Mouse (Mus musculus) layer of hippocampus, postnatal 10 days (tissue): ENCODE data around the gene Nrip2. TPM values are rescaled to one million over a fixed set of nuclear protein-coding genes. Genes with fewer than 3 reads are reported as not detected.

Source experiments
- DNase-seq, 2 experiments: peaks; one replicate each; pipeline ENCODE4 v3.0.0; 2021; ENCODE audit warnings: low spot score in 2 of 2
- total RNA-seq, 2 experiments: library from RNA; stranded (reverse); gene quantifications; 2 replicates each; pipeline ENCODE4 v1.2.3; 2021

Nrip2 gene
- total RNA-seq, 2 experiments from 2014 or later: 5.2 to 5.3 TPM

GRCm38 (mm10) chr6:128436356-128437005 is 37.4 kb downstream of the Nrip2 start:
- DNase-seq: no peak

- no peak for DNase-seq
Observed at GRCm38 (mm10) chr6:128437288-128437687, 38.2 kb downstream of the Nrip2 start.

- DNase-seq: peak; percentile 67 to 76
Observed at GRCm38 (mm10) chr6:128437731-128438316, 38.7 kb downstream of the Nrip2 start.

GRCm38 (mm10) chr6:128438317-128438870 is 39.3 kb downstream of the Nrip2 start, which contains the start of gene Fkbp4:
Gene Fkbp4 (minus strand): TSS chr6:128438677.
- DNase-seq: peak; percentile 88 to 94

GRCm38 (mm10) chr6:128438871-128439341 is 39.8 kb downstream of the Nrip2 start:
- DNase-seq: no peak

GRCm38 (mm10) chr6:128440238-128440637 is 41.1 kb downstream of the Nrip2 start:
- DNase-seq: no peak

- DNase-seq: peak; percentile 54 to 65
Observed at GRCm38 (mm10) chr6:128445761-128446535, 46.9 kb downstream of the Nrip2 start.

GRCm38 (mm10) chr6:128447063-128447462 is 48.0 kb downstream of the Nrip2 start:
- no peak for DNase-seq

- DNase-seq: no peak
Observed at GRCm38 (mm10) chr6:128455835-128456605, 56.9 kb downstream of the Nrip2 start.

GRCm38 (mm10) chr6:128457186-128457585 is 58.1 kb downstream of the Nrip2 start:
- no peak for DNase-seq

- no peak for DNase-seq
Observed at GRCm38 (mm10) chr6:128460321-128460720, 61.2 kb downstream of the Nrip2 start.

- no peak for DNase-seq
Observed at GRCm38 (mm10) chr6:128460729-128461503, 61.8 kb downstream of the Nrip2 start.

GRCm38 (mm10) chr6:128461606-128462005 is 62.5 kb downstream of the Nrip2 start:
- DNase-seq: no peak

- DNase-seq: no peak
Observed at GRCm38 (mm10) chr6:128464996-128465395, 65.9 kb downstream of the Nrip2 start.

Other genes with a start within 250 kb of the Nrip2 start
- under 1 TPM; 0.82 to 0.91 TPM for gene Tead4, start 98.5 kb upstream of the Nrip2 start, total RNA-seq
- 10 to 100 TPM; 23.2 to 24.2 TPM for gene Tulp3, start 43.4 kb upstream of the Nrip2 start, total RNA-seq
- 10 to 100 TPM; 21.8 to 22.6 TPM for gene Rhno1, start 36.4 kb upstream of the Nrip2 start, total RNA-seq
- 1 to 10 TPM; 5.8 to 7.9 TPM for gene Foxm1, start 36.3 kb upstream of the Nrip2 start, total RNA-seq
- not detected for gene Tex52, start 23.8 kb upstream of the Nrip2 start, total RNA-seq
- 1 to 10 TPM in 1 of 2 experiments, not detected in 1; 1.3 TPM for gene Gm44596, start 23.8 kb upstream of the Nrip2 start, total RNA-seq
- gene Itfg2, start 25.6 kb downstream of the Nrip2 start, total RNA-seq: 10 to 100 TPM; 21.9 to 23.8 TPM
- 100 to 1,000 TPM; 117 to 118 TPM for gene Fkbp4, start 39.4 kb downstream of the Nrip2 start, total RNA-seq
- gene Pzp, start 127.4 kb downstream of the Nrip2 start, total RNA-seq: not detected
- 10 to 100 TPM in 1 of 2 experiments, 1 to 10 TPM in 1; 7.6 to 12.8 TPM for gene A2ml1, start 182.3 kb downstream of the Nrip2 start, total RNA-seq
- gene Klrb1a, start 224.2 kb downstream of the Nrip2 start, total RNA-seq: not detected